Mouse (Mus musculus) telencephalon, adult 2 months (tissue): Measurements from ENCODE around the gene Setd1b.
"Not testable (repeated sequence)": the region's sequence is repeated elsewhere in the genome, so short reads cannot be mapped to it uniquely, and the experiment has no call there.

Experiments used
- DNase-seq: peaks from one replicate; pipeline ENCODE4 v3.0.0-alpha.2; 2011; ENCODE audit warnings: low read depth, low spot score

Setd1b gene

GRCm38 (mm10) chr5:123200816-123201522 is 59.0 kb downstream of the Setd1b start:
- not testable (repeated sequence) for DNase-seq

- DNase-seq, result no peak
Measured at GRCm38 (mm10) chr5:123201523-123201892, 59.5 kb downstream of the Setd1b start.

GRCm38 (mm10) chr5:123201987-123202386 is 60.0 kb downstream of the Setd1b start:
- no peak for DNase-seq

- DNase-seq, result not testable (repeated sequence)
Measured at GRCm38 (mm10) chr5:123202771-123203170, 60.8 kb downstream of the Setd1b start.

- not testable (repeated sequence) for DNase-seq
Measured at GRCm38 (mm10) chr5:123203591-123203990, 61.6 kb downstream of the Setd1b start.
